Mouse (Mus musculus) thymus, postnatal 4 days (tissue): Measurements from ENCODE around the gene Apoe.
A peak's percentile ranks its signal among the peaks of the same experiment; 100 is the strongest.

Experiments
- DNase-seq: peaks from one replicate; pipeline ENCODE4 v3.0.0; 2021

Gene Apoe

DNA sequence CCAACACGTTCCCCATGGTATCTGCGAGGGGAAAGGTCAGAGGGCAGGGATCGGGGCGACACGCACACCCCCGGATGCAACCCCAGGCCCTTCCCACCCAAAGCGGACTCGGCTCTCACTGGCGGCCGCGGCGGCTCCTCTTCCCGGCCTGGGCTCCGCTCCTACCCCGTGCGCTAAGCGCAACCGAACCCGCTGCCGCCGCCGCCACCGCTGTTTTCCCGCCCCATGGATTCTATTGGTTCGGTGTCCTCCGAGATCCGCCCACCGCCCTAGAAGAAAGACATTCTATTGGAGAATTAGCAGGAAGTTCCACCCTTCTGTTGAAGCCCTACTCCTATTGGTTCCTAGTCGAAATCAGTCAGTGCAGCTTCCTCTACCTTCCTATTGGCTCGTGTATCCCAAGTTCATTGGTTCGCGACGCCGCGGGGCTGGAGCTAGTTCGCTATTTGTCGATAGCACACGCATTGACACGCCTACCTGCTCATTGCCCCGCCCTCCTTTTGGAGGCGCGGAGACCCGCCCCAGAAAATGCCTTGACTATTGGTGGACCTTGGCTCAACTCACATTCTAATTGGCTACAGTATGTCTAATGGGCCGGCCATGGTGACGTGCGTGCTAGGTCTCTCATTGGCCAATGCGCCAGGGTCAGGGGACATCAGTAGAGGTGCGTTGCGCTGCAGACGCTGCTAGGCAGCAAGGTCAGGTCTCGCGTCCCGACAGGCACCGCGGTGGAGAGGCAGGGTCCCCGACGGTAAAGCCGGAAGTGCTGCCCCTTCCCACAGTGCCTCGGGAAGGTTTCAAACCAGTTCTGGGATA lies 16.5 kb upstream of the Apoe start, which contains the start of gene Tomm40:
TSS of gene Tomm40 (minus strand) at position 200 of the 816 bp plus-strand sequence.
- DNase-seq = peak; percentile 98

DNA sequence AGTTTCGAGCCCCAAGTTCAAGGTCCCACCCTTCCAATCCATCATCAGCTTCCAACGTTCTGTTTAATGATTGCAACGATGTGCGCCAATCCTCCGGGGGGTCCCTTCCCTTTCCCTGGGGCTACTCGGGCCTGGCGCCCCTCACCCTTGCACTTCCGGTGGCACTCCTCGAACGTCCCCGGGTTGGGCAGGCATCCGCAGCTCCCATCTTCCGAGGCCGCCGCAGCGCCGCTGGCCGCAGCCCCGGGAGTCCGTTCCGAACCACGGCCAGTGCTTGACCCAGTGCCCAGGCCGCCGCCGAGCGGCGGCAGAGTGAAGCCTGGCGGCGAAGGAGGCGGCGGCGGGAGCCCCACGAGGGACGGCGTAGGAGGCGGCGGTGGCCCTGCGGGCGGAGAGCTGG lies 15.8 kb upstream of the Apoe start:
- DNase-seq = no peak

DNA sequence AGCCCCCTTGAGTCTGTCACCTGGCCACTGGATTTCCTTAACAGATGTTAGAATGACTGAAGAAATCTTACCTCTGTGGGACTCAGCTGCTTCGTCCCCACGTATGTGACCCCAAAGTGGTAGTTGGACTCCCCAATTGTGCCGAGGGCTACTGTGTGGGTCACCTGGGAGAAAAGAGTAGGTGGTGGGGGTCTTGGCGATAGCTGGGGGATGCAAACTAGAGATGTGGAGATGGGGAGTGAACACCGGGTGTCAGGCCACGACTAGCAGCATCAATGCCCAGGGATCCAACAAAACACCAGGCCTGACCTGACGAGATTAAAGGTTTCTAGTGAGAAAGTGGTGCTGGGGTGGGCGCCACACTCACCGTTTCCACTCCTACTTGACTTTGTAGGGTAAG lies 14.6 kb upstream of the Apoe start:
- no peak for DNase-seq

DNA sequence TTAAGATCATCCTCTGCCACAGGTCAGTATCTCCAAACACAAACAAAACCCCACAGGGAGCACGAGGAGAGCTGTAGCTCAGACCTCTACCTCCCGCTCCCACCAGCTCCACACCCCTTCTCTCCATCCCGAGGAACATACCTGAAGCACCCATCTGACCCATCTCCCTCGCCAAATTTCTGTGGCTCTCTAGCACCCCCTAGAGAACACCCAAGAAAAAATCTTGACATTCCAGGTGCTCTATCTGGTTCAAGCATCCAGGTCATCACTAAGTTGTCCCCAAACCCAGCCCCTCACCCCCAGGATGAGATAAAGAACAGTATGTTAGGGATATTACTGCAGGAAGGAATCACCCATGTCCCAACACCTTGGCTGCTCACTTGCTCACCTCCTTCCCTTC lies 14.2 kb upstream of the Apoe start:
- peak; percentile 47 for DNase-seq

DNA sequence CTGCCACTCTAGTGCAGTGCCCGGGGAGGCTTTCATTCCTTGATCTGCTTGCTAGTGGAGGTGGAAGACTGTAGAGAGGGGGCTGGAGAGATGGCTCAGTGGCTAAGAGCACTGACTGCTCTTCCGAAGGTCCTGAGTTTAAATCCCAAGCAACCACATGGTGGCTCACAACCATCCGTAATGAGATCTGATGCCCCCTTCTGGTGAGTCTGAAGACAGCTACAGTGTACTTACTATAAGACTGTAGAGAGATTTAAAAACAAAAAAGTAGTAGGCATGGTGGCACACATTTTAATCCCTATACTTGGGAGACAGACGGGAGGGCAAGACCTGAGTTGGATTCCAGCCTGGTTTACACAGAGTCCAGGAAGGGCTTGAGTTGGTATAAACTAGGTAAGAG lies 13.4 kb upstream of the Apoe start:
- no peak for DNase-seq

DNA sequence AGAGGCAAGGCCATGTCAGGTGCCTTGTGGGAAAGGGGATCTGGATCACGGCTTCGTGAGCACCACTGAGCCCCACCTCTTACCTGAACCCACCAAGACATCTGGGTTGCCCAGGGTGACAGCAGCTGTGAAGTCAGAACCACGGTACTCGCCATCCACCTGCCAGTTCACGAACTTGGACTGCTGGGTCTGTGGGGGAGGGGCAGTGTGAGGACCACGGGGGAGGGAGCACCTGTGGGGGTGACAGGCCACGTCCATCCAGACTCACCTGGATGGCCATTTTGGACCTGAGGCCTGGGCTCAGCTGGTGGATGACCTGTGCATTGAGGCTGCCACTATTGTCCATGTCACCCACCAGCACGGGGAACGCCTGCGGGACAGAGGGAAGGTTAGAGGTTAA lies 11.7 kb upstream of the Apoe start:
- DNase-seq = no peak

DNA sequence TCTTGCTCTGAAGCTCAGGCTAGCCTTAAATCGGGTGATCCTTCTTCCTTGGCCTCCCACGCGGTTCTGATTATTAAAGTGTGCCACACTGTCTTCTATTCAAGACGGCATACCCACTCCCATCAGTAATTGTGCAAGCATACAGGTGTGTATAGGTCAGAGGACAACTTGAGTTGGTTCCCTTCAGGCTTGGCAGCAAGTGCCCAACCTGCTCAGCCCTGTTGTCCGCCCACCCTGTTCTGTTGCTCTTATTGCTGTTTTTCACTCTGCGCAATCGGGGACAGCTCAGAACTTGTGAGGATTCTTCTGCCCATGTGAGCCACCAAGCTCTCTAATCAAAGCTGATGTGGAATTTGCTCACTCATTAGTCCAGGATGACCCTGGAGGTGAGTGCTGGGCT lies 6.3 kb upstream of the Apoe start:
- DNase-seq = no peak

DNA sequence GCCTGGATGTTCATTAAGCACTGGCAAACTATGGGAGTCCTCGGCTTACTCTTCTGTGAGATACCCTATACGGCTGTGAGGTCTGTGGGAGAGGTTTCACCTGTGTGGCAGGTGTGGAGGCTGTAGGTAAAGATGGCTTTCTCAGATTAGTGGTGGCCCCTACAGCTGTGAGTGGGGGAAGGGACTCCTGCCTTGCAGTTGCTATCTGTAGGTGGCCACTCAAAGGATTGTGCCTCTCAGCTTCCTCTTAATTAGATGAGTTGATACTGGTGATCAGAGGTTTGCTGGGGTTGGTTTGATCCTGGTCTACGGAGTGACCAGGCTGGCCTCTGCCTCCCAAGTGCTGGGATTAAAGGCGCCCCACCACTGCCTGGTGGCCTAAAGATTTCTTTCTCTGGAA lies 5.5 kb upstream of the Apoe start:
- no peak for DNase-seq

DNA sequence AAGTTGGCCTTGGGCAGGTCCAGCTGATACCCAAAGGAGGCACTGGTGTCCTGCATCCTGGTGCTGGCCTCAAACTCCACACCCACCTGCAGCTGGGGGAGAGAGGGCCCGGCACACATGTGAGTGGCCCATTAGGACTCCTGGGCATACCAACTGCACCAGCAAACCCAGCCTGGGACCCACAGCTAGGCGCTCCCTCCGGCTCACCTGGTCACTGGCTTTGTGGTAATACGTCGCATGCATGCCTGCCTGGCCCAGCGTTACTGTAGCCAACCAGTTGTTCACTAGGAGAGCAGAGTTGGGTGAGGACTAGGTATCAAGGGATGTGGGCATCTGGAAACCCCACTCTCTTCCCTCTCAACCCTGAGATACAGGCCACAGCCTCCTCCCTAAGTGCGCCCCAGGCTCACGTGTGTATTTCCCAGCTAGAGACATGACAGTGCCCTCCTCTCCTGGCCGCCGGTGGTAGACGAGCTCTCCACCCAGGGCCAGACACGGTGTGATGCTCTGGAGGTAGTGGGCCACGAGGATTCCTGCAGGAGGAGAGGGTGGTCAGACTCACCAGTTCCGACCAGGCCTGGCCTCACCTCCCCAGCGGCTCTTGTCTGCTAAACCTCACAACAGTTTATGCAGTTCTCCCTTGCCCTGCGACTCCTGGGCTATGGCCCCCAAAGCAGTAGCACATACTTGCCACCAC lies 4.0 kb upstream of the Apoe start:
- no peak for DNase-seq

DNA sequence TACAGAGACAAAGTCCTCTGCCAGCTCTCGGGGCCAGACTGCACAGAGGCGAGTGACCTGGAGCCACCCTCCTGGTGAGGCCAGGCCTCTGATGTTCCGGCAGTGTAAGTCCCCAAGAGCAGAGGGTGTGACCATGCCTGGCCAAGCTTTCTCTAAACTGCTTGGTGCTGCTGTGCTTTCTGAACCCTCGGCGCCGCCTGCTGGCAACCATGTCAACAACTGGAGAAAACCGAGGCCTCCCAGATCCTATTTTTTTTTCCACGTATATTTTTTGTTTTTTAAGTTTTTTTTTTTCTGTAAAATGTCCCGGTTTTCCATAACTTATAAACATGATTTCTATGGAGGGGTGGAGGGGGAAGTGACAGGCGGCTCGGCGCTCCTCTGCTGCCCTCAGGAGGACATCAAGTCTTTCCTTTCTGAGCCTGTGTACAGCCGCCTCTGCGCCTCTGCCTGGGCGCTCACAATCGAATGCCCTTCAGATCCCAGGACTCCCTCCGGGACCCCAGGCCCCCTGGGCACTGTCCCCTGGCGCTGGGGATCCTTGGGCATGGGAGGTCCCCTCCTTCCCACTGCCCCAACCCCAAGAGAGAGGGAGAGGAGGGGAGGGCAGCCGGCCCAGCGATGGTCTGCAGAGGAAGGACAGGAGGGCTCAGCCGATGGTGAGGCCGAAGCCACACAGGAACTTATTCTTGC lies 2.2 kb upstream of the Apoe start:
- peak; percentile 80 for DNase-seq

DNA sequence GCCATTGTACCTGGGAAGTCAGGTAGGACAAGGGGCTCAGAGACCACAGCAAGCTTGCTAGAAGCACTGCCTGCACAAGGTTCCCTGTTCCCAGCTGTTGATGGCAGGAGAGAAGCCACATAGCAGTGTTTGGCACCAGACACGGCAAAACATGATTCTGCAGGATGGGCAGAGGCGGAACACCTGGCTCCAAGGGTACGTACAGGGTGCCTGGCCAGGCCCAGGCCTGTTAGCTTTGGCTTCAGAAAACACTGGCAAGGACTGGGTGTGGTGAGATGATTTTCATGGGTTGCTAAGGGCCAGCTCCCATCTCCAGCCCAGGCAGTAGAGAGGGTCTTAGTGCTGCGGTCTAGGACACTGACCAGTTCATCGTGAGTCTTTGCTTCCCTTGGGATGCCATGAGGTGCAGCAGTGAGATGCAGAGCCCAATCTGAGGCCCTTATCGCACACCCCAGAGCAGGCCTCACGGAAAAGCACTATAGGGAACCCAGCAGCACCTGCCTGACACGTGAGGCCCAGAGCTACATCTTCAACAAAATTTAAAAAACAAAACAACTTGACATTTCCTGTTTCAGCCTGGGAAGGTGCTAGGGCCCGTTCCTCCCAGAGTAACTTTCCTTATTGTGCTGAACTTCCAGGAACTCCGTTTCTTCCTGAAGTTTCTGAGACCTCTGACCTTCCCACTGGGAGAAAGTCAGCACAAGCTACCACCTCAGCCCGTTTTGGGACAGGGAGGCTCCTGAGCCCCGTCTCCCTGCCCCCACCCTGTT lies 1.5 kb upstream of the Apoe start:
- DNase-seq = peak; percentile 43

DNA sequence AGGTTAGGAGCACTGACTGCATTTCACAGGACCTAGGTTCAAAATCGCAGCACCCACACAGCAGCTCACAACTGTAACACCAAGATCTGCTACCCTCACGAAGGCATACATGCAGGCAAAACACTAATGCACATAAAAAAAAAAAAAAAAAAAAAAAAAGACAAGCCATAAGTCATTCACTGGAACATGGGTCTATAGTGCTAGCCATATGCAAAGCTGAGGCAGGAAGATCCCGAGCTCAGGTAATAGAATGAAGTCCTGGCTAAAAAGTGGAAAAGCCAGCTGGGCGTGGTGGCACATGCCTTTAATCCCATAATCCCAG lies 800 bp upstream of the Apoe start:
- DNase-seq = no peak

DNA sequence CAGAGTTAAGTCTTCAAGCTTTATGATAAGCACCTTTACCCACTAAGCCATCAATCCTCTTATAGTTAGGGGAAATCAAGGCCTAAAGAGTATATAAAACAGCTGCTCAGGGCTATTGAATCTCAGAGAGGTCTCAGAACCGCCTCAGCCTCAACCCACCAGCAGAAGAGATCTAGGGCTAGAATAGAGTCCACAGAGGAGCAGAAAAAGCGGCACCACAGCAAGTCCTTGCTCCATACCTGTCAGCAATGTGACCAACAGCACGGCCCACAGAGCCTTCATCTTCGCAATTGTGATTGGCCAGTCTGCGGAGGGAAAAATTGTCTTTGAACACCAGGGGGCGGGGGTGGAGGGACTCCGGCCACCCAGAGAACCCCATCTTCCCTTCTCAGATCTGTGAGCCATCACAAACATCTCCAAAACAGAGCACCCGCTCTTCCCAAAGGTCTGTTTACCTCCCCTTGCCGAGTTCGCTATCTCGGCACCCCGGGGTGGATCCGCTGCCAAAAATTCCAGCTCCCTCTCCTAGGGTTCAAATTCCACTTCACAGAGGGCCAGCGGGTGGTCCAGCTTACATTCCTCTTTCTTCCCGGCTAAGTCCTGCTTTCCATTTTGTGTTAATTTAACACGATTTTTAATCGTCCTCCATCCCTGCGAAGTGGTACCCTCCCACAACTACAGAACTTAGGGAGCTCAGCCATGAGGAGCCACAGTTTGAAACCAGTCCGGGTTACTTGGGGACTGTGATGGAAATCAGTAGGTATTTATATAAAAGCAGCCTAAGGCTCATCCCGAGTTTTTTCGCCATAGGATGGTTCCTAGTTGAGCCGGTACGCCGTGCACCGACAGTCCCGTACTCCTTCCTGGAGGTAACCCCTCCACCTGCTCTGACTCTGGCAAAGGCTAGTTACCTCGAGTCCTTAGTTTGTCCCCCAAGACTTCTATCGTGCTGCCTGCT lies 760 bp downstream of the Apoe start:
- DNase-seq = peak; percentile 20

DNA sequence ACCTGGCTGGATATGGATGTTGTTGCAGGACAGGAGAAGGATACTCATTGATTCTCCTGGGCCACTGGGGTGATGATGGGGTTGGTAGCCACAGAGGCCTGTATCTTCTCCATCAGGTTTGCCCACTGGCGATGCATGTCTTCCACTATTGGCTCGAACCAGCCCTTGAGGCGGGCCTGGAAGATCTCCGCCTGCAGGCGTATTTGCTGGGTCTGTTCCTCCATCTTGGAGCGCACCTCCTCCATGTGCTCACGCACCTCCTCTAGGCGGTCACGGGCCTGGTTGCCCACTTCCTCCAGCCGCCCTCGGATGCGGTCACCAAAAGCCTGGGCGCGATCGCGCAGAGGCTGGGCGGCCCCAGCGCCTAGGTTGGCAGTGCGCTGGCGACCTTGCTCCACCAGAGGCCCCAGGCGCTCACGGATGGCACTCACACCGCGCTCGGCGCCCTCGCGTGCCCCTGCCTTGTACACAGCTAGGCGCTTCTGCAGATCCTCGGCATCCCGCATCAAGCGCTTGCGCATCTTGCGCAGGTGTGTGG lies 2.6 kb downstream of the Apoe start:
- DNase-seq = peak; percentile 32

DNA sequence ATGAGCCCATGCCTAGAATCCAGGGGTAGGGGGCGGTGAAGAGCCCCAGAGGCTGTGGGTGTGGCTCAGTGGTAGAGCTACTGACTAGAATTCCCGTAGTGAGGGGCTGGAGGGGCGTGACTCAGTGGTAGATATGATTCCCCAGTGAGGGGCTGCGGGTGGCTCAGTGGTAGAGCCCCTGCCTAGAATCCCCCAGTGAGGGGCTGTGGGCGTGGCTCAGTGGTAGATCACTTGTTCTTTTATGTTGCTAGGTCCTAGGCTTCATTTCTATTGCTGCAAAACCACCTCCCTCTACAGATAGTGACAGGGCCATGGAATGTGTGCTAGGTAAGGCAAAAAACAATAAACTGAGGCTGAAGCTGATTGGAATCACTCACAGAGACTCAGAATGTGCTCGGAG lies 3.1 kb downstream of the Apoe start:
- no peak for DNase-seq

DNA sequence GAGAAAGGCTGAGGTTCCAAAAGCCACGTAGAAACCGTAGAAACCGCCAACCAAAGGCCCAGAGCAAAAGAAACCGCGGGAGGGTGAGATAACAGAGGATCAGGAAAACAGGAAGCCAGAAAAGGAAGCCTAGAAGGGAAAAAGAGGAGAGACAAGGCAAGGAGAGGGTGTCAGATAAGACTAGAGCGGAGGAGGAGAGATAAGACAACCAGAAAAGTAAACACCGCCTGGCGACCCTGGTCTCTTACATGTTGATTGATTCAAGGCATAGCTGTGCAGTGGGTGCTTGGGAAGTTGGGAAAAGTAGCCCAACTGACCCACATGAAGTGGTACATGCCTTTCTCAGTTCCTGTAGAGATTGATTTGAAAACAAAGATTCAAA lies 3.8 kb downstream of the Apoe start:
- DNase-seq = no peak

DNA sequence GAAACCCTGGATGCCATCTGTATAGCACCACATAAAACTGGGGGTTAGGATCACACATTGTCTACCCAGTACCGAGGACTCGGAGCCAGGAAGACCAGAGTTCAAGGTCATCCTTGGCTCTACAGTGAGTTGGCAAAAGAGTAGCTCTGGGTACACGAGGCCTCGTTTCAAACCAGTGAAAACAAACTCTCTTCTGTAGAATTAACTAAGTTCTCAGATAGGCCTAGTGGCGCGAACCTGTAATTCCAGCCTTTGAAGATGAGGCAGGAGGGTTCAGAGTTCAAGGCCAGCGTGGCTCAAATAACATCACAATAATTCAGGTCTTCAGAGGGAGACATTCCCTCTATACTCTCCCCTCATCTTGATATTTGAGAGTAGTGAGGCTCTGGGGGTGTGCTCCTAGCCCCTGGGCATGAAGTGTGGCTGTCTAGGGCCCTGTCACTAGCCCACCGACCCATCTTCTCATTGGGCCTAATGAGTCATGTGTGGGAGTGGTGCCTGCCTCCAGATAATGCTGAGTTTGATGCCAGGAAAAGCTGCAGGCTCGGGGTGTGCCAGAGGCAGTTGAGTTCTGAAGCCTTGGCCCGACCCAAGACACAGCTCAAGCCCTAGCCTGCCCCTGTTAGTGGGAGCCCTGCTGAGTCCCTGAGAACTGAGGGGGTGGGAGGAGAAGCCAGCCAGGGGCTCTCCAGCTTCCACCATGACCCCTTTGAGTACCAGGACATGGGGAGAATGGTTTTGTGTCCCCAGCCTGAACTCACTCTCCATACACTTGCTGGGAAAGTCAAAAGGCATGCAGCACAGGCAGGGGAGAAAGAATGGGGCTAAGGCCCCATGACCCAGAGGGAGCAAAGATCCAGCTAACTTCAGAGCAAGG lies 4.4 kb downstream of the Apoe start:
- DNase-seq = no peak

DNA sequence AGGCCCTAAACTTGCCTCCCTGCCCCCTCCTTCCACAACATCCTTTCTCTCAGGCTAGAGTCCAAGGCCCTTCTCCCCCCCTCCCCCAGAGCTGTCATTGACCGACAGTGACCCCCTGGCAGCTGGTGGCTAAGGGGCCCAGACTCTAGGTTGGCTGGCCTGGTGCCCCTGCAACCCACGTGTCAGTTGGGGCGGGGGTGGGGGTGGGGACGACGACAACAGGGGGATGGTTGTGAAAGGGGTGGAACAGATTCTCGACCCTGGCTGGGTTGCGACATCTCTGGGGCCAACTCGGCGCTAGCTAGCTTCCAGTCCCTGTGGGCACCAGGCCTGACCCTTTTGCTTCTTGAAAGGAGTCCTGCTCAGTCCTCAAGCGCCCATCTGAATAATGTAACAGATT lies 5.6 kb downstream of the Apoe start:
- DNase-seq = no peak

DNA sequence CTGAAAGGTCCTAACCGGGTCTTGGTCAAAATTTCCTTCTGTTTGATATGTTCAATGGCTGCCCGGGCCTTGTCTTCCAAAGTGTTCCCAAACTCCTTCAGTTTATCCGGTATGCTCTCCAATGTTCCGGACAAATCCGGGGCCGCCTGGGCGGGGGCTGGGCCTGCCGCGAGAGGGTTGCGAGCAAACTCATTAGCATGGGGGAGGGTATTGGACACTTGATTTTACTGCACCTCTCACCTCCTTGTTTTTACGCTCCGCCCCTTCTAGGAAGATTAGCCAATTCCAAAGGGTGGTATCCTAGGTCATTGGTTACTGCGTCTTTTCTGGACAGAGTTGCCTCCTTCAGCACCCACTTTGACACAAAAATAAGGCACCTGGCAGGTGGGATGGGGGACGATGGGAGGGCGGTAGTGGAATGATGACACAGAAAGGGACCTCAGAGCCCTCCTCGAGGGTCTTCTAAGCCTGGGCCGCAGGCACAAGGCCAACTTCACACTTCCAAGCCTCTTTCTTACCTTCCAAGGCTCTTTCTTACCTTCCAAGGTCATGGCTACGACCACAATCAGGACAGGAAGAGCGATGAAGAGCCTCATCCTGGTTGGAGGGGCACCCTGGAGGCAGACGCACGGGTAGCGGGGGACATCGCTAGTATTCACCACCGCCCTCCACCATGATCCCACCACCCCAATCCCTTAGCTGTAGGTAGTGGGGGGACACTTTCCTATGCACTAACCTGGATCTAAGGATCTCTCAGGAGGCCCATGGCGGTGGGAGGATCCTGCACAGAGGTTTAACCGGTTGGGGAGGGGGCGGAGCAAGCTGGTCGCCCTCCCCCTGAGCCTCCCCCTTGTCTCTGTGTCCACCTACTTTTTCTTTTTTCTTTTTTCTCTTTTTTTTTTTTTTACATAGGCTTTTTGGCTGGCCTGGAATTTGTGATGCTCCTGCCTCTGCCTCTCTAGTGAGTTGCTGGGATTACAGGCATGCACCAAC lies 6.8 kb downstream of the Apoe start, which contains the start of gene Apoc1:
TSS of gene Apoc1 (minus strand) at position 788 of the 993 bp plus-strand sequence.
- no peak for DNase-seq
